Mouse (Mus musculus) G1E (cell line): ENCODE measurements around the gene Lhfpl4.

ENCODE experiments used
- CTCF ChIP-seq: IDR thresholded peaks from 2 replicates; pipeline ENCODE4 v1.5.1; 2012; ENCODE audit warnings: low read depth, low read length, inconsistent platforms, mixed read lengths
- GATA1 ChIP-seq: IDR thresholded peaks from 2 replicates; pipeline ENCODE4 v1.6.1; 2012; ENCODE audit warnings: borderline replicate concordance, low read length, inconsistent platforms, mixed read lengths
- GATA2 ChIP-seq: IDR thresholded peaks from 2 replicates; pipeline ENCODE4 v1.6.1; 2012; ENCODE audit warnings: low read depth, low read length, inconsistent platforms, borderline replicate concordance
- POLR2AphosphoS5 ChIP-seq: IDR thresholded peaks from 2 replicates; pipeline ENCODE4 v1.6.1; 2012; ENCODE audit warnings: low read depth, low read length, inconsistent platforms; ENCODE audit not compliant: insufficient replicate concordance
- TAL1 ChIP-seq: conservative IDR thresholded peaks from 2 replicates; pipeline ENCODE4 v1.6.1; 2012; ENCODE audit warnings: low read depth, low read length, inconsistent platforms, mixed read lengths

GRCm38 (mm10) chr6:113195596-113195992 lies 410 bp upstream of the Lhfpl4 start:
- TF ChIP-seq GATA1 (no peak), CTCF (no peak), GATA2 (no peak), TAL1 (no peak), POLR2AphosphoS5 (no peak)
